Mouse (Mus musculus) right cerebral cortex, postnatal 10 days (tissue): Measurements from ENCODE around the gene Mrgprx1.

Source experiments
- DNase-seq, 2 experiments: peaks; one replicate each; pipeline ENCODE4 v3.0.0; 2021; ENCODE audit warnings: low spot score in 2 of 2

Mrgprx1 gene

GRCm38 (mm10) chr7:48027497-48027896 lies at the start of gene Mrgprx1:
Gene Mrgprx1 (minus strand): TSS chr7:48027597.
- DNase-seq = no peak

DNA sequence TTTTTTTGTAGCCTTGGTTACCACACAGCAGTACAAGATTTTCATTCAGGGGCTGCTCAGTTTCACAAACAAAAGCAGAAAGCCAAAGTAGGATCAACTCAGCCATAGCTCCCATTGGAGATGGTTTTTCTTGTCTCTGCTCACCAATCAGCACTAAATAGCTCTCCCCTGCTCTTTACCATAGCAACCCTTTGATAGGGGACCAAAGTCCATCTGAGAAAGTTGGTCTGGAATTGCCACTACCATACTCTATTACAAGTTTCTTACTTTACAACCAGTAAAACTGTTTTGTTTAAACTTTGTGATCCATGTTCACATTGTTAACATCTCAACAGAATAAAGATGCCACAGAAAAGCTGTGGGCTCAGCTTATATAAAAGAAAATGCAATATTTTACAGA lies 48.1 kb upstream of the Mrgprx1 start:
- no peak for DNase-seq

GRCm38 (mm10) chr7:48046475-48047185 lies 19.2 kb upstream of the Mrgprx1 start:
- DNase-seq = no peak

DNA sequence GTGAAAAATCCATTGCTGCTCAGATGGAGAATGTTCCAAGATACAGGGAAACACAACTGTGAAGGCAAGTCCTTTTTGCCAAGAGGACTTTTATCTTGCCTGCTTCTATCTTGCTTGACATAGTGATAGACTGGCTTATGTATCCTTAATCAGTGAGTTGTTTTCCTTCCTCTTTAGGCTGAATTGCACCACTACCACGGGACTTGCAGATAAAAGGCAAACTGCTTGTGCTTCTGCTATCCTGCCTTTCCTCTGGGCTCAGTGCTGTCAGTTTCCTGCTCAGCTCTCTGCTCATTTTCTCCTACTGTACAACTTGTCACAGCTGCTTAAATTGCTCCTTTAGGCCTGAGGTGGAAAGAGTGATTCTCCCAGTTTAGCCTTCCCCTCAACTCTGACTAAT lies 16.6 kb upstream of the Mrgprx1 start:
- no peak for DNase-seq

GRCm38 (mm10) chr7:48017874-48018273 lies 9.5 kb downstream of the Mrgprx1 start:
- no peak for DNase-seq

- no peak for DNase-seq
Measured at GRCm38 (mm10) chr7:47995689-47996088, 31.7 kb downstream of the Mrgprx1 start.

DNA sequence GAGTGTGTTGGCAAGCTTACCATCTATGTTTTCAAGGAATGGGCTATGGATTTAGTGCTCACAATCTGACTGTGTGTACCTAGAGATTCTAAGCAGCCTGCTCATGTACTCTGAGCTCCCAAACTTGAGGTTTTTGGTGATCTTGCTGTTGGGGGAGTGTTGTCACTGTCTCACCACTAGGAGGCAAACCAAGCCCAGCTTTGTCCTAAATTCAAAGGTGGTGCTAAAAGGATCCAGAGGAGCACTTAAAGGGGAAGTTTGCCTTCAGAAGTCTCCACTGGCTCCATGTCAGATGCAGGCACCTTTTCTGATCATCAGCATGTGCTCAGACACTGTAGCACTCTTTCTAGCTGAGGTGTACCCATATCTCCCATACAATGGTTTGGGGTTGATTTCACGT lies 40.6 kb downstream of the Mrgprx1 start:
- no peak for DNase-seq

DNA sequence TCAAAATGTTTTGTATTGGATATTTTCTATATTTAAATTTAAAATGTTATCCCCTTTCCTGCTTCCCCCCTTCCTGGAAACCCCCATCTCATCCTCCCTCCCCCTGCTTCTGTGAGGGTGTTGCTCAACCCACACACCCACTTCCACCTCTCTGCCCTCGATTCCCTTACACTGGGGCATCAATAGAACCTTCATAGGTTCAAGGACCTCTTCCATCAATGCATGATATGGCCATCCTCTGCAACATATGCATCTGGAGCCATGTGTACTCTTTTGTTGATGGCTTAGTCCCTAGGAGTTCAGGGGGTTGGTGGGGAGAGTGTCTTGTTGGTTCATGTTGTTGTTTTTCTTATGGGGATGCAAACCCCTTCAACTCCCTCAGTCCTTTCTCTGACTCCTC lies 45.4 kb downstream of the Mrgprx1 start, which contains the start of gene Mrgpra4:
Gene Mrgpra4, minus strand, starts transcription at position 101 of the 400 bp plus-strand sequence.
- DNase-seq = no peak
